Mouse (Mus musculus) embryonic facial prominence, embryonic 15.5 days (tissue): Measurements from ENCODE around the gene Gpr137. TPM values are rescaled to one million over a fixed set of nuclear protein-coding genes. Genes with fewer than 3 reads are reported as not detected.

Source experiments
- ATAC-seq: fragments of 200-750 bp; cut with Nextera tagmentation; 2 replicates; pipeline ENCODE4 v1.8.0; 2017; ENCODE audit warnings: low read depth, moderate TSS enrichment; ENCODE audit not compliant: insufficient number of reproducible peaks, low FRiP score, low TSS enrichment
- H3K27ac ChIP-seq: fragments of 300-500 bp; sonication (generic); replicated peaks from 2 replicates; pipeline ENCODE4 v1.5.1; 2015; ENCODE audit warnings: mild to moderate bottlenecking, inconsistent platforms
- H3K27me3 ChIP-seq: fragments of 300-500 bp; sonication (generic); 2 replicates; pipeline ENCODE4 v1.6.1; 2015; ENCODE audit warnings: inconsistent platforms
- H3K36me3 ChIP-seq: fragments of 300-500 bp; sonication (generic); 2 replicates; pipeline ENCODE4 v1.6.1; 2015; ENCODE audit warnings: mild to moderate bottlenecking, inconsistent platforms
- H3K4me1 ChIP-seq: fragments of 300-500 bp; sonication (generic); 2 replicates; pipeline ENCODE4 v1.6.1; 2015; ENCODE audit warnings: inconsistent platforms
- H3K4me2 ChIP-seq: fragments of 300-500 bp; sonication (generic); replicated peaks from 2 replicates; pipeline ENCODE4 v1.6.1; 2015; ENCODE audit warnings: mild to moderate bottlenecking, inconsistent platforms
- H3K4me3 ChIP-seq: fragments of 300-500 bp; sonication (generic); replicated peaks from 2 replicates; pipeline ENCODE4 v1.5.1; 2015; ENCODE audit warnings: mild to moderate bottlenecking, inconsistent platforms
- H3K9ac ChIP-seq: fragments of 300-500 bp; sonication (generic); 2 replicates; pipeline ENCODE4 v1.6.1; 2015; ENCODE audit warnings: inconsistent platforms
- H3K9me3 ChIP-seq: fragments of 300-500 bp; sonication (generic); replicated peaks from 2 replicates; pipeline ENCODE4 v1.6.1; 2016; ENCODE audit warnings: inconsistent platforms
- WGBS: fragments of 180-500 bp; shearing (Covaris S2); methylation state at CpG from one replicate; pipeline ENCODE4 v1.1.7; 2015; 5-methylcytosine and 5-hydroxymethylcytosine counted together
- polyA plus RNA-seq: library from polyadenylated mRNA; unstranded; fragments of >200 nt; fragmentation: Nextera tagmentation; extraction: Ambion mirVana; gene quantifications from 2 replicates; pipeline ENCODE4 v1.2.1, GENCODE M21; 2015

Gpr137 gene
- polyA plus RNA-seq, 1 experiment from 2014 or later, result 41.8 TPM

DNA sequence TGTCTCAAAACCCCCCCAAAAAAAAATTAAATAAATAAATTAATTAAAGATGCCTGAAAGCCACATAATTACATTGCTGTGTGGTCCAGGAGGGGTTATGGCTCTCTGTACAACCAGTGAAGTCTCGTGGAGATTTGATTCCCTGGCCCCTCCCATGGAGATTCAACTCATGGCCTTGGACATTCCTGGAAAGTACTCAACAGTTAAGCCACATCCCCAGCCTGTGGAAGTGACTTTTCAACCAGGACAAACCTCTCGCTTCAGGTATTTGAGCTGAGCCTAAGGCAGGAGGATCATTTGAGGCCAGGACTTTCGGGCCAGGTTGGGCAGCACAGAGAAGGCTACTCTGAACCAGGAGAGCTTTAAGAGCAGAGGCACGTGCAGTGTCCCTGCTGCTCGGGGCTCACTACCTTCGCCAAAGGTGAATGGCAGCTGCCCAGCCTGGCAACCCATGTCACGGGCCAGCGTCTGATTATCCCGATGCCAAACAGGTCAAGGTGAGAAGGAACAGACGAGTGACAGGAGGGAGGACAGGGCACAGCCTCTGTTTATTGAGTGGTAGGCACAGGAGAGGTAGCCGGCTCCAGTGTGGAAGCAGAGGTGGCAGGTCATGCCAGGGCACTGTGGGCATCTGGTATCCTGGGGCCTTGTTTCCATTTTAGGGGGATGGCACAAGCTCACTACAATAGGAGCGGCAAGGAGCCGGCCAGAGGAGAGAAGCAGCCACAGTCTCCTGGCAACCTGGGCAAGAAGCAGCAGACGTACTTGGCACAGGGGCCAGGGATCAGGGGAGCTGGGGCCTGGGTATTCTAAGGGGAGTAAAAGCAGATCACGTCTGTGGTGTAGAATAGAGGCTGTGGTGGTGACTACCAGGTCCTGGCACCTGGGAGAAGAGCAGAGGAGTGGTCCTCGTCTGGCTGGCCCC is 4.5 kb downstream of the Gpr137 start:
- 75% methylated on average over 16 of the region's 16 CpGs for WGBS
- H3K27ac ChIP-seq, result no peak overlapping the region
- H3K27me3 ChIP-seq, result peaks cover 34% of the 10 kb centered on the region
- H3K4me2 ChIP-seq, result no peak overlapping the region
- peaks cover 36% of the 10 kb centered on the region for H3K4me1 ChIP-seq
- no peak overlapping the region for H3K4me3 ChIP-seq
- ATAC-seq, result no peak
- H3K9ac ChIP-seq, result no peak overlapping the region
- H3K9me3 ChIP-seq, result no peaks in the 10 kb centered on the region
- no peaks in the 10 kb centered on the region for H3K36me3 ChIP-seq

DNA sequence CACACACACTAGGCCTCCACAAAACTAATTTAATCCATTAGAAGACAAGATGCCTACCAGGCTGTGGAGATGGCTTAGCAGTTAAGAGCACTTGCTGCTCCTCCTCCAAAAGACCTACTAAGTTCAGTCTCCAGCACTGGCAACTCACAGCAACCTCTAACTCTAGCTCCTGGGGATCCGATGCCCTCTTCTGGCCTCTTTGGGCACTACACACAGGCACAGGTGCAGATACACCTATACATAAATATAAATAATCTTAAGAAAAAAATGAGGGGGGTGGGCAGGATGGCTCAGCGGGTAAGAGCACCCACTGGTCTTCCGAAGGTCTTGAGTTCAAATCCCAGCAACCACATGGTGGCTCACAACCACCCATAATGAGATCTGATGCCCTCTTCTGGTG is 6.0 kb downstream of the Gpr137 start:
- Histone ChIP-seq H3K9me3 (no peaks in the 10 kb centered on the region), H3K9ac (no peak overlapping the region), H3K4me1 (peaks cover 35% of the 10 kb centered on the region), H3K36me3 (no peaks in the 10 kb centered on the region), H3K27me3 (peaks cover 49% of the 10 kb centered on the region), H3K4me3 (no peak overlapping the region), H3K27ac (no peak overlapping the region), H3K4me2 (no peak overlapping the region)
- no peak for ATAC-seq
- 21% methylated on average over 3 of the region's 3 CpGs for WGBS

- Histone ChIP-seq H3K9ac (peak within 1 kb of the TSS; percentile 33; the same call in 1 of the 2 replicates), H3K9me3 (no peaks in the 10 kb centered on the region), H3K4me2 (peak within 1 kb of the TSS; percentile 94), H3K27me3 (peaks cover 63% of the 10 kb centered on the region), H3K4me3 (peak within 1 kb of the TSS; percentile 50), H3K27ac (no peak within 1 kb of the TSS), H3K36me3 (no peaks in the 10 kb centered on the region), H3K4me1 (peaks cover 19% of the 10 kb centered on the region)
- ATAC-seq, result no peak; the same call in 1 of the 2 replicates
- 8% methylated on average over 23 of the region's 23 CpGs for WGBS
Measured at GRCm38 (mm10) chr19:6934195-6934977, 7.9 kb downstream of the Gpr137 start, which contains the start of gene Kcnk4. Gene Kcnk4 (minus strand): TSS chr19:6934515.

- peak overlapping the region; percentile 50 for H3K4me3 ChIP-seq
- no peak overlapping the region for H3K27ac ChIP-seq
- H3K4me2 ChIP-seq, result peak overlapping the region; percentile 94
- 3% methylated on average over 58 of the region's 58 CpGs for WGBS
- peaks cover 18% of the 10 kb centered on the region for H3K4me1 ChIP-seq
- H3K9me3 ChIP-seq, result no peaks in the 10 kb centered on the region
- ATAC-seq, result peak; percentile 48
- H3K36me3 ChIP-seq, result no peaks in the 10 kb centered on the region
- H3K27me3 ChIP-seq, result peaks cover 71% of the 10 kb centered on the region
- H3K9ac ChIP-seq, result peak overlapping the region; percentile 33; the same call in 1 of the 2 replicates
Measured at GRCm38 (mm10) chr19:6933436-6934194, 8.7 kb downstream of the Gpr137 start.

DNA sequence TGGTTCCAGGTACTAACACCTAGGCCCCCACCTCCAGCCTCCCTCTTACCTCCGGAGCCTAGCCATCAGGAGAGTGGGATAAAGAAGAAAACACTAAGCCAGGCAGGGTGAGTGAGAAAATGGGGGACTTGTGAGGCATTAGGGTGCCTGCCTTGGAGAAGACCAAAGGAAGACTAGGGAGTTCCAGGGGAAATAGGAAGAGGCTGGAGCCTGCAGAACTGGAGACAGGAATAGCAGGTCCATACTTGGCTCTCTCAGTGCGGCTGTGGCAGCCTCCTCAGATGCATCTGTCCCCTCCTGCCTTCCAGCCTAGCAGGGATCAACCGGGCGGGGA is 9.2 kb downstream of the Gpr137 start:
- Histone ChIP-seq H3K4me3 (peak overlapping the region; percentile 50; the same call in 1 of the 2 replicates), H3K9me3 (no peaks in the 10 kb centered on the region), H3K4me1 (peaks cover 18% of the 10 kb centered on the region), H3K36me3 (no peaks in the 10 kb centered on the region), H3K27ac (no peak overlapping the region), H3K27me3 (peaks cover 73% of the 10 kb centered on the region), H3K4me2 (peak overlapping the region; percentile 94), H3K9ac (no peak overlapping the region)
- WGBS, result 14% methylated on average over 4 of the region's 4 CpGs
- ATAC-seq, result no peak

- peaks cover 84% of the 10 kb centered on the region for H3K27me3 ChIP-seq
- ATAC-seq, result no peak
- H3K4me3 ChIP-seq, result no peak overlapping the region
- no peak overlapping the region for H3K27ac ChIP-seq
- no peak overlapping the region for H3K9ac ChIP-seq
- no peaks in the 10 kb centered on the region for H3K36me3 ChIP-seq
- peaks cover 20% of the 10 kb centered on the region for H3K4me1 ChIP-seq
- no peaks in the 10 kb centered on the region for H3K9me3 ChIP-seq
- no peak overlapping the region for H3K4me2 ChIP-seq
- WGBS, result 52% methylated on average over 1 of the region's 1 CpGs
Measured at GRCm38 (mm10) chr19:6932018-6932417, 10.3 kb downstream of the Gpr137 start.

- no peak for ATAC-seq
- peaks cover 88% of the 10 kb centered on the region for H3K27me3 ChIP-seq
- H3K9ac ChIP-seq, result no peak overlapping the region
- no peak overlapping the region for H3K4me2 ChIP-seq
- no peaks in the 10 kb centered on the region for H3K36me3 ChIP-seq
- H3K9me3 ChIP-seq, result no peaks in the 10 kb centered on the region
- H3K27ac ChIP-seq, result no peak overlapping the region
- 0% methylated on average over 2 of the region's 2 CpGs for WGBS
- no peak overlapping the region for H3K4me3 ChIP-seq
- H3K4me1 ChIP-seq, result peaks cover 27% of the 10 kb centered on the region
Measured at GRCm38 (mm10) chr19:6931002-6931401, 11.3 kb downstream of the Gpr137 start.

DNA sequence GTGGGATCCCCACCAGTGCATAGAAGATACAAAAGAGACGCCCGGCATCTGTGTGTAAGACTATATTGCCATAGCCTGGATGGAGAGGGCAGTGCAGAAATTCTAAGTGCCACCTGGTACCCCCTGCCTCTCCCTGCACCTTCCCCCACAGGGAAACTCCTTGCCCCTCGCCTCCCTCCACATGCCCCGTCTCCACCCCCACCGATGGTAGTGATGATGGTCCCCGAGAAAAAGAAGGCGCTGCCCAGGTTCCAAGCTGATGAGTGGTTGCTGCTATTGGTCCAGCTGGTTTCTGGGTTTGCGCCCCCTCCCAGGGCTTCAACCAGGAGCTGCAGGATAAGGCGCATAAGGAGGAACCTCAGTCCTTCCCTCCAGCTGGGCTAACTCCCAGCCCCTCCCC is 14.2 kb downstream of the Gpr137 start:
- H3K9me3 ChIP-seq, result no peaks in the 10 kb centered on the region
- H3K9ac ChIP-seq, result no peak overlapping the region
- no peaks in the 10 kb centered on the region for H3K36me3 ChIP-seq
- H3K27ac ChIP-seq, result no peak overlapping the region
- WGBS, result 18% methylated on average over 9 of the region's 9 CpGs
- peaks cover 28% of the 10 kb centered on the region for H3K4me1 ChIP-seq
- H3K4me2 ChIP-seq, result peak overlapping the region; percentile 51
- ATAC-seq, result no peak
- peaks cover 88% of the 10 kb centered on the region for H3K27me3 ChIP-seq
- H3K4me3 ChIP-seq, result peak overlapping the region; percentile 33

DNA sequence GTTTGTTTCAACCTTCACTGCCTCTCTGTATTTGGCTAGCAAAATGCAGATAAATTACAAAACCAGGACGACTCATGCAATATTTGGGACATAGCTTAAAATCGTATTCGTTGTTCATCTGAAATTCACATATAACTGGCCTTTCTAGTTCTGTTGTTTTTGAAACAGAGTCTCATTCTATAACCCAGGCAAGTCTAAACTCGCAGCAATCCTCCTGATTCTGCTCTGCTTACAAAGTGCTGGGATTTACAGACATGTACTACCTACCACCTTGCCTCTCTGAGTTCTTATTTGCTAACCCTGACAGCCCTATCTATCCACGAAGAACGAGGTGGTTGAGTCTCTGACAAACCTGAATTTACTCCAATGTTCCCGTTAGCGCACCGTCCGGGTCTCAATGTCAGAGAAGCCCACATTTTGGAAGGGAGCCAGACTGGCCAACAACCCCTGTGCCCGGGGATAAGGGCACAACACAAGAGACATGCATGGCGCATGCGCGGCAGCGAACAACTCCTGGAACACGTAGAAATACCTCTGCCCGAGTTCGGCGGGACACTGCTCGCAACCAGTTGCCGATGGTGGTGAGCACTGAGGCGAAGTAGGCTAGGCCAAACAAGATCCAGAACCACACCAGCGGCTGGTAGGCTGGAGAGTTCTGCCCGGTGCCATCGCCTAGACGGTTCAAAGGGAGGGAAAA is 15.6 kb downstream of the Gpr137 start:
- Histone ChIP-seq H3K4me3 (peak overlapping the region; percentile 33), H3K36me3 (no peaks in the 10 kb centered on the region), H3K4me1 (peaks cover 32% of the 10 kb centered on the region), H3K4me2 (peak overlapping the region; percentile 51), H3K27me3 (peaks cover 82% of the 10 kb centered on the region), H3K27ac (peak overlapping the region; percentile 72), H3K9me3 (no peaks in the 10 kb centered on the region), H3K9ac (no peak overlapping the region)
- WGBS, result 11% methylated on average over 26 of the region's 26 CpGs
- no peak for ATAC-seq

- Histone ChIP-seq H3K4me3 (peak overlapping the region; percentile 33), H3K27me3 (peaks cover 74% of the 10 kb centered on the region), H3K4me2 (peak overlapping the region; percentile 51), H3K9ac (no peak overlapping the region), H3K27ac (peak overlapping the region; percentile 72), H3K4me1 (peaks cover 34% of the 10 kb centered on the region), H3K36me3 (no peaks in the 10 kb centered on the region), H3K9me3 (no peaks in the 10 kb centered on the region)
- ATAC-seq, result no peak
- 11% methylated on average over 40 of the region's 40 CpGs for WGBS
Measured at GRCm38 (mm10) chr19:6925611-6926329, 16.5 kb downstream of the Gpr137 start.
